Mouse (Mus musculus) forebrain, embryonic 11.5 days (tissue): ENCODE results near the gene Ywhah. TPM values are rescaled to one million over a fixed set of nuclear protein-coding genes. Genes with fewer than 3 reads are reported as not detected.

Experiments
- ATAC-seq: fragments of 200-750 bp; cut with Nextera tagmentation; replicated peaks from 2 replicates; pipeline ENCODE4 v1.8.0; 2017; ENCODE audit warnings: moderate TSS enrichment; ENCODE audit not compliant: low FRiP score
- DNase-seq: peaks from one replicate; pipeline ENCODE4 v3.0.0-alpha.2; 2017; ENCODE audit warnings: low spot score
- H3K27ac ChIP-seq: fragments of 300-500 bp; sonication (generic); 2 replicates; pipeline ENCODE4 v1.5.1; 2014; ENCODE audit warnings: low read depth, low read length
- H3K27me3 ChIP-seq: fragments of 300-500 bp; sonication (generic); 2 replicates; pipeline ENCODE4 v1.6.1; 2014; ENCODE audit warnings: mild to moderate bottlenecking, low read length, mixed read lengths; ENCODE audit not compliant: control insufficient read depth, insufficient read depth
- H3K36me3 ChIP-seq: fragments of 300-500 bp; sonication (generic); 2 replicates; pipeline ENCODE4 v1.6.1; 2014; ENCODE audit warnings: mild to moderate bottlenecking, low read length, moderate library complexity, mixed read lengths; ENCODE audit not compliant: control insufficient read depth, insufficient read depth
- H3K4me1 ChIP-seq: fragments of 300-500 bp; sonication (generic); replicated peaks from 2 replicates; pipeline ENCODE4 v1.6.1; 2014; ENCODE audit warnings: low read length, mixed read lengths; ENCODE audit not compliant: control insufficient read depth, insufficient read depth
- H3K4me2 ChIP-seq: fragments of 300-500 bp; sonication (generic); 2 replicates; pipeline ENCODE4 v1.6.1; 2014; ENCODE audit warnings: low read depth, mild to moderate bottlenecking, low read length, moderate library complexity, mixed read lengths; ENCODE audit not compliant: severe bottlenecking
- H3K4me3 ChIP-seq: fragments of 300-500 bp; sonication (generic); 2 replicates; pipeline ENCODE4 v1.5.1; 2014; ENCODE audit warnings: low read depth, low read length
- H3K9ac ChIP-seq: fragments of 300-500 bp; sonication (generic); 2 replicates; pipeline ENCODE4 v1.6.1; 2014; ENCODE audit warnings: low read length
- H3K9me3 ChIP-seq: fragments of 300-500 bp; sonication (generic); 2 replicates; pipeline ENCODE4 v1.6.1; 2016; ENCODE audit warnings: low read length, mixed read lengths; ENCODE audit not compliant: control insufficient read depth
- WGBS: fragments of 180-500 bp; shearing (Covaris S2); extraction: QIAGEN DNeasy Blood & Tissue Kit; methylation state at CpG from one replicate; pipeline ENCODE4 v1.1.7; 2014; 5-methylcytosine and 5-hydroxymethylcytosine counted together
- polyA plus RNA-seq: library from polyadenylated mRNA; unstranded; fragments of >200 nt; fragmentation: Nextera tagmentation; extraction: Ambion mirVana; gene quantifications from 2 replicates; pipeline ENCODE4 v1.2.1, GENCODE M21; 2014

Ywhah gene
- polyA plus RNA-seq, 1 experiment from 2014 or later: 436 TPM

DNA sequence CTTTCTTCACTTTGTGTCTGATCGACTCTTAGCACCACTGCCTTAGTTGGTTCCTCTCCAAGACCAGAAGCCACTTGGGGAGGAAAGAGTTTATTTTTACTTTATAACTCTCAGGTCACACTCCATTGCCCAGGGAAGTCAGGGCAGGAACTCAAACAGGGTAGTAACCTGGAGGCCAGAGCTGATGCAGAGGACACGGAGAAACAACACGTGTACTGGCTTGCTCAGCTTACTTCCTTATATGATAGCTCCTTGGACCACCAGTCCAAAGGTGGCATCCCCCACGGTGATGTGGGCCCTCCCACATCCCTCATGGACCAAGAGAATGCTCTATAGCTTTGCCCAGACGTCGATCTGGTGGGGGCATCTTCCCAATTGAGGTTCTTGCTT, 26.7 kb downstream of the Ywhah start:
- 93% methylated on average over 6 of the region's 6 CpGs for WGBS
- no peak for ATAC-seq

DNA sequence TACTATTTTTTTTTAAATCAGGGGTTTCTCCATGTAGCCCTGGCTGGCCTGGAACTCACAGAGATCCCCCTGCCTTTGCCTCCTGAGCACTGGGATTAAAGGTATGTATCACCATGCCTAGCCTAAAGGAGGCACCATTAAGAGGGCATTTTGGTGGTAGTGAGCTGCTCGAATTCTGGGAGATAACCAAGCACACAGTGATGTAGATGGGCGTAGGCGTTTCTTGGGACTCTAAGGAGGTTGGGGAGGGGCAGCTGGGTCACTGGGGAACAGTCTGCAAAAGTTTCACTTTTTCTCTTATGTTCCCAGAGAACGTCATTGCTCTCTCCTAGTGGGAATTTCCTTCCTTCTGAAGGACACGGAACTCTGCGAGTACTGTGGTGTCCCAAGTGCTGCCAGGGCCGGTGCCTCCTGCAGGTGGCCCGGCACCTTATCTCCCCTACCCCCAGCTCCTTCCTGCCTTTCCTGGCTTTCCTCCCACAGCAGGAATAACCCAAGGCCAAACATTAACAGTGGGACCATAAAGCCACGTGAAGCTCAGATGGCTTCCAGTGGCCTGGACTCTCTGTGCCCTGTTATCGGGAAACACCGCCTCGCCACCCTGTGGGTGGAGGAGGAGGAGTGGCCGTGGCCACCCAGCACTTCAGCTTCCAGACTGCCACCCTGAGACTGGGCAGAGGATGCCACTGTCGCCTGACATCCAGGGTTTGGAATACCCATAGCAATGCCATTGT, 34.4 kb downstream of the Ywhah start:
- DNase-seq: no peak
- Histone ChIP-seq H3K27ac (no peak overlapping the region), H3K36me3 (no peaks in the 10 kb centered on the region), H3K4me1 (no peaks in the 10 kb centered on the region), H3K27me3 (no peaks in the 10 kb centered on the region), H3K9me3 (no peaks in the 10 kb centered on the region), H3K9ac (no peak overlapping the region), H3K4me3 (no peak overlapping the region), H3K4me2 (no peak overlapping the region)
- WGBS: 86% methylated on average over 14 of the region's 14 CpGs
- ATAC-seq: no peak

More for the DNA sequence above, 26.7 kb downstream of the Ywhah start:
- DNase-seq: no peak
- no peak overlapping the region for H3K4me3 ChIP-seq
- no peaks in the 10 kb centered on the region for H3K36me3 ChIP-seq
- no peaks in the 10 kb centered on the region for H3K27me3 ChIP-seq
- H3K4me2 ChIP-seq: no peak overlapping the region
- H3K4me1 ChIP-seq: no peaks in the 10 kb centered on the region
- no peak overlapping the region for H3K27ac ChIP-seq
- no peak overlapping the region for H3K9ac ChIP-seq
- H3K9me3 ChIP-seq: no peaks in the 10 kb centered on the region

DNA sequence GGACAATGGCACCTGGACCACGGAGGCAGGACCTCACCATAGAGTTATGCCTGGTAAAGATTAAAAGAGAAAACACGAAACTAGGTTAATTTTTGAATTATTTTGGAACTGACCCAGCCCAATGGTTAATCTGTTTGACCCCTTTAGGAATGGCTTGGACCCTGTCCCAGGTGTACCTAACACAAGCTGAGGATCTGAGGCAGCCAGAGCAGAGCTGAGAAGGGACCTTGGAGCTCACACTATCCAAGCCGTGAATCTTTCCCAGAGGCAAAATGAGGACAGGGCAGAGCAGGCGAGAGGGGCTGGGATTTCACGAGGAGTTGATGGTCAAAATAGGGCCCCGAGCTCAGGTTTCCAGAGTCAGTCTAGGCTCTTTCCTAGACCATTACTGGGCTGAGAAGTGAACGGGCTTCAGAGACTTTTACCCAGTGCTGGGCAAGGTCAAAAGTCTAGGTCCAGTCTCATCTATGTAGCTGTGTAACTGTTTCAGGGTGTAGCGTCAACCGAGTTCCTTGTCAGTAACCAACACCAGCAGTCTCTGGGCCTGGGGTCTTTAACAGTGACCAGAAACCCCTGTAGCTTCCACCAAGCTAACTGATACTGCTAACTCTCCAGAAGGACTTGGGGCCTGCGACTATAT, 37.6 kb downstream of the Ywhah start:
- H3K9ac ChIP-seq: no peak overlapping the region
- H3K4me1 ChIP-seq: no peaks in the 10 kb centered on the region
- H3K36me3 ChIP-seq: no peaks in the 10 kb centered on the region
- no peaks in the 10 kb centered on the region for H3K9me3 ChIP-seq
- DNase-seq: no peak
- ATAC-seq: no peak
- H3K27ac ChIP-seq: no peak overlapping the region
- WGBS: 86% methylated on average over 10 of the region's 10 CpGs
- no peak overlapping the region for H3K4me2 ChIP-seq
- H3K4me3 ChIP-seq: no peak overlapping the region
- H3K27me3 ChIP-seq: no peaks in the 10 kb centered on the region

DNA sequence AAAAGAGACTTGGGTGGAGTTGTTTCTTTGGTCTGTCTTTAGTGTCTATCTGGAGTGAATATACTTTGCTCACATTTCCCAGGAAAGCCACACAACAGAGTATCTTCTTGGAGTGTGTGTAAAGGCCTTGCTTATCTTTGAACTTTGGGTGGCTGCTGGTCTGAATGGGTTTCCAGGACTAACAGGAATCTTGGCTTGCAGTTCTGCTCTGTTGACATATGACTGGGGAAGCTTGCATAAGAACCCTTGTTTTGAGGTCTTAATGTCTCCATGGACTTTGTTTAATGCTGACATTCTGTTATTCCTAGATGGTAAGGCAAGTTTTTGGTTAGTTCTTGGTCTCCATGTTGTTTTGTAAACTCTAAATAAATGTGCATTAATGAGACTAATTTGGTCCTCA, 51.5 kb downstream of the Ywhah start:
- DNase-seq (no peak), ATAC-seq (no peak)
- H3K9ac ChIP-seq: no peak overlapping the region

DNA sequence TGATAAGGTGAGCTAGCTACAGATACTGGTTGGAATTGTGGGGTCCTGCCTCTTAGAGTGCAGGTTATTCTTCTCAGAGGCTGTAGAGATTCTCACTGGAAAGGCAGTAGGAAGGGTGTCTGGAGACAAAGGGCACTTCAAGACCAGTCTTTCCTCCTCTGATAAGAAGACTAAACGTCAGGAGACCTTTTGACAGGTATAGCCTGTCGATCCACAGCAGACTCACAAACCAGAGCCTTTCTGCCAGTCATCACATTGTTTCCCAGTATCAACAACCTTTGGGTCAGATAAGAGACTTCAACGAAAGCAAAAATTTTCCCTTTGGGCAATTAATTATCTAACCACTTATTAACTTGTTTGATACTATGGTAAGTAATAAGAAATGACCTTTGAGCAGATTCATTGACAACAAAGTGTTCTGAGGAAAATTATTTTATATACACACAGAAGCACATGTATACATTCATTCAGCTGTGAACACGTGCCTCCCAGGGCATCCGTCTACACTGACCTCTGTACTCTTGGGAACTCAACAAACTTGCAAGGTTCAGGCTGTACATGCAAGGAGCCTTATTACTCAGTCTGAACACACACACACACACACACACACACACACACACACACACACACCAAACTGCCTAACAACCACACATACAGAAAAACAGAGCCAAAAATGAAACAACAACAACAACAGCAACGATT, 58.0 kb downstream of the Ywhah start:
- Histone ChIP-seq H3K4me1 (no peaks in the 10 kb centered on the region), H3K9me3 (no peaks in the 10 kb centered on the region), H3K36me3 (no peaks in the 10 kb centered on the region), H3K9ac (no peak overlapping the region), H3K27ac (no peak overlapping the region), H3K4me2 (no peak overlapping the region), H3K4me3 (no peak overlapping the region), H3K27me3 (no peaks in the 10 kb centered on the region)
- WGBS: 89% methylated on average over 6 of the region's 6 CpGs
- DNase-seq (no peak), ATAC-seq (no peak)

More for the DNA sequence above, 51.5 kb downstream of the Ywhah start:
- Histone ChIP-seq H3K4me1 (no peaks in the 10 kb centered on the region), H3K9me3 (no peaks in the 10 kb centered on the region), H3K27ac (no peak overlapping the region), H3K27me3 (no peaks in the 10 kb centered on the region), H3K4me3 (no peak overlapping the region), H3K36me3 (no peaks in the 10 kb centered on the region), H3K4me2 (no peak overlapping the region)

Other genes starting within 250 kb of the Ywhah start
- gene Pisd, start 233.2 kb upstream of the Ywhah start, polyA plus RNA-seq: 63.1 and 69.5 TPM in 2 replicates
- not detected in 2 replicates for gene Gm20671, start 191.7 kb upstream of the Ywhah start, polyA plus RNA-seq
- gene Prr14l, start 164.6 kb upstream of the Ywhah start, polyA plus RNA-seq: 14.2 and 15.3 TPM in 2 replicates
- gene Depdc5, start 155.1 kb upstream of the Ywhah start, polyA plus RNA-seq: 32.6 and 40.3 TPM in 2 replicates
- not detected in 2 replicates for gene Slc5a1, start 85.4 kb downstream of the Ywhah start, polyA plus RNA-seq
- 2.3 and 5.2 TPM in 2 replicates for gene Spon2, start 199.6 kb downstream of the Ywhah start, polyA plus RNA-seq